Mouse (Mus musculus) forebrain, embryonic 12.5 days (tissue): ENCODE data around the gene Akip1. TPM values are rescaled to one million over a fixed set of nuclear protein-coding genes. Genes with fewer than 3 reads are reported as not detected.

Experiments used
- ATAC-seq: fragments of 200-750 bp; cut with Nextera tagmentation; 2 replicates; pipeline ENCODE4 v1.8.0; 2017; ENCODE audit warnings: moderate TSS enrichment; ENCODE audit not compliant: low FRiP score
- H3K27ac ChIP-seq: fragments of 300-500 bp; sonication (generic); 2 replicates; pipeline ENCODE4 v1.5.1; 2016; ENCODE audit warnings: mild to moderate bottlenecking
- H3K27me3 ChIP-seq: fragments of 300-500 bp; sonication (generic); 2 replicates; pipeline ENCODE4 v1.6.1; 2016; ENCODE audit warnings: mild to moderate bottlenecking
- H3K36me3 ChIP-seq: fragments of 300-500 bp; sonication (generic); replicated peaks from 2 replicates; pipeline ENCODE4 v1.6.1; 2016; ENCODE audit warnings: mild to moderate bottlenecking
- H3K4me1 ChIP-seq: fragments of 300-500 bp; sonication (generic); 2 replicates; pipeline ENCODE4 v1.6.1; 2016
- H3K4me2 ChIP-seq: fragments of 300-500 bp; sonication (generic); 2 replicates; pipeline ENCODE4 v1.6.1; 2016; ENCODE audit warnings: mild to moderate bottlenecking, moderate library complexity
- H3K4me3 ChIP-seq: fragments of 300-500 bp; sonication (generic); replicated peaks from 2 replicates; pipeline ENCODE4 v1.5.1; 2016; ENCODE audit warnings: mild to moderate bottlenecking
- H3K9ac ChIP-seq: fragments of 300-500 bp; sonication (generic); 2 replicates; pipeline ENCODE4 v1.6.1; 2016; ENCODE audit warnings: mild to moderate bottlenecking
- H3K9me3 ChIP-seq: fragments of 300-500 bp; sonication (generic); 2 replicates; pipeline ENCODE4 v1.6.1; 2016
- WGBS: fragments of 180-500 bp; shearing (Covaris S2); methylation state at CpG from one replicate; pipeline ENCODE4 v1.1.7; 2016; 5-methylcytosine and 5-hydroxymethylcytosine counted together
- polyA plus RNA-seq: library from polyadenylated mRNA; unstranded; fragments of >200 nt; fragmentation: Nextera tagmentation; extraction: Ambion mirVana; gene quantifications from 2 replicates; pipeline ENCODE4 v1.2.1, GENCODE M21; 2016

The Akip1 gene
- polyA plus RNA-seq, 1 experiment from 2014 or later: 17.4 TPM

DNA sequence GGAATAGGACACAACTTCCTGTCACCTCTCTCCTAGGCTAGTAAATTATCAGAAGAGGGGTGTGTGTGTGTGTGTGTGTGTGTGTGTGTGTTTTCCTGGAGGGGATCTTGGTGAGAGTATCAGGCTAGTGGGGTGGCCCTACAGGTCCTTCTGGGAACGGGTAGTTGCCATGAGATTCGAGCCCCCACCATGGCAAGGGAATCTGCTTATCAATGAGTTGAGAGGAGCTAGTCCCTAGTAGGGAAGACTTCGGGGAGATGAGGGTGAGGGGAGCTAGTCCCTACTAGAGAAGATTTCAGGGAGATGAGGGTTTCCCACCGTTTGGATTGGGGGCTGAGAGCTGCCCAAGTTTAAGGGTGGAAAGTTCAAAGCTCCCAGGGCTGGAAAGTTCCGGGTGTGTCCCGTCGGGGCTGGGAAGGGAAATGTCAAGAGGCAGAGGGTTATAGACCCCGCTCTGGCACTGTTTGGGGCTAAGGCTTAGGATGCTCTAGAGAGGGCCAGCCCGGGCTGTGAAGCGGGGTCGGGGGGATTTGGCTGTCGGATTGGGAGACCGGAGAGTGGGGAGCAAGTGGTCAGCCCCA lies 48.0 kb downstream of the Akip1 start:
- peak; percentile 14; the same call in 1 of the 2 replicates for ATAC-seq
- peak overlapping the region; percentile 91 for H3K4me3 ChIP-seq
- 3% methylated on average over 13 of the region's 13 CpGs for WGBS

DNA sequence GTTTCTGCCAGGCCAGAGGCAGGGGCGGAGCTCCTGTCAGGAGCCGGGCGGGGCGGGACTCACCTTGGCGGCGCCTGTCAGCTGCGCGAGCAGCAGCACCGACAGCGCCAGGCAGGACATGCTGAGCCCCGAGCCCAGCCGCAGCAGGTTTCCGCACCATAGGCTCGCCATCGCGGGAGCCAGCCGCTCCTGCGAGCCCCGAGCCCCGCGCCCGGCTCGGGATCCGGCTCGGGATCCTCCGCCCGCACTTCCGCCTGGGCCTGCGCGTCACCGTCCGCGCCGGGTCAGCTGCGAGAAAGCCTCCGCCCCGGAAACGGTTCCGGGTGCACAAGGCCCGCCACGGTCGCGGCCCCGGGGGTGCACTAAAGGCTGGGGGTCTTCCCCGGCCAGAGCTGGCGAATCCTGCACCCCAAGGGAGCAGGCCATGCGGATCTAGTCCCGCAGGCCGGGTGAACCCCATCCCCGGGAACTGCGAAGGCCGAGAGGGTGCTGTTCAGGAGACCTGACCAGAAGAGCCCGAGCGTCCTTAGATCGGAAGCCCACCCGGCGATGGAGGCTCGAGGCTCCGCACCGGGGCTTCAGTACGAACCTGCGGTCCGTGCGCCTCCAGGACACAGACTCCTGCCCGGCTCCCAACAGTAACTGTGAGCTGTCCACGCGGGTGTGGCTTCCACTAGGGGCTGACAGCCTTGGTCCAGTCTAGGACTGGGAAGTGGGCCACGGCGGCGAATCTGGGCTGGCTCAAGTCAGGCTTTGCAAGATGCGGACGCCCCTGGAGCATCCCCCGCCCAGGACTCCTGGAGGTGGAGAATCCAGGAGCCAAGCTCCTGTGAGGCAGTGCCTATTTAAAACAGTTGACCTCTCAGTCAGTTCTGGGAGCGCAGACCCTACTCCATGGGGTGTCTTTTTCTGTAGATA lies 48.8 kb downstream of the Akip1 start, which contains the start of gene Tmem9b:
TSS of gene Tmem9b (minus strand) at position 868 of the 918 bp plus-strand sequence.
- Histone ChIP-seq H3K27me3 (no peaks in the 10 kb centered on the region), H3K4me3 (peak within 1 kb of the TSS; percentile 91), H3K4me1 (peaks cover 17% of the 10 kb centered on the region), H3K27ac (peak within 1 kb of the TSS; percentile 82), H3K36me3 (0 out of 2 replicates have a peak, but pooled peaks cover under 1% of the 10 kb centered on the region), H3K9ac (peak within 1 kb of the TSS; percentile 88), H3K9me3 (no peaks in the 10 kb centered on the region), H3K4me2 (peak within 1 kb of the TSS; percentile 89)
- ATAC-seq: peak; percentile 89
- under 1% methylated on average over 74 of the region's 74 CpGs for WGBS

More for the DNA sequence above, 48.0 kb downstream of the Akip1 start:
- Histone ChIP-seq H3K27ac (peak overlapping the region; percentile 82), H3K27me3 (no peaks in the 10 kb centered on the region), H3K4me2 (peak overlapping the region; percentile 89), H3K36me3 (0 out of 2 replicates have a peak, but pooled peaks cover 4% of the 10 kb centered on the region), H3K9me3 (no peaks in the 10 kb centered on the region), H3K9ac (peak overlapping the region; percentile 88), H3K4me1 (peaks cover 17% of the 10 kb centered on the region)

DNA sequence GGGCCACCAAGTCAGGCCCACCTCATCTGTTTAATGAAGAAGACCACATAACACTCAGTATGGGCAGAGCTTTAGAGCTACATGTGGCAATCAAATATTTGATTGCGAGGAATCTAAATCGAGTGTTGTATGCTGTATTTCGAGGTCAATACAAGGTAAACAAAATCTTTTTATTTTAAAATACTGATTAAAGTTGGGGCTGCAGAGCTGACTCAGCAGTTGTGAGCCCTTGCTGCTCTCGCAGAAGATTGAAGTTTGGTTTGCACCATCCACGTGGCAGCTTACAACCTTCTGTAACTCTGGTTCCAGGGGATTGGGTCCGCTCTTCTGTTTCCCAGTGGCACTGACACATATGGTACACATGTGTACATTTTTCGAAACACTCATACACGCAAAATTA lies 50.5 kb downstream of the Akip1 start:
- ATAC-seq: no peak
- no peak overlapping the region for H3K9ac ChIP-seq

DNA sequence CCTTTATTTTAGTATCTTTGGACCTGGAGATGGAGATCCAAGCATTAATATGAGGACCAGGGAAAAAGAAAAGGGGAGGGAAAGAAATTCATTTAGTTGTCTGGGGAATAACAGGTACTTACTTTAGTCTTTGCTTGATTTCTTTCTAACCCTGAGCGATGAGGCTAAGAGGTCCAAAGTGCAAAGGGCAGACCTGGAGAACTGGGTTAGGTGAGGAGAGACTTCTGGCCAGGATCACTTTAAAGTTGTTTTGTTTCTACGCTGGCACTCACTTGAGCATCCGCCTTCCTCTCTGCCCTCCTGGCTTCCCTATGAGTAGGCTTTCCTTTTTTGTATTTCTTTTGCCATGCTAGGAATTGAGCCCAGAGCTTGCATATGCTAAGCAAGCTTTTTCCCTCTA lies 52.8 kb downstream of the Akip1 start:
- ATAC-seq: no peak
- Histone ChIP-seq H3K27me3 (no peaks in the 10 kb centered on the region), H3K4me3 (no peak overlapping the region), H3K9me3 (no peaks in the 10 kb centered on the region), H3K4me1 (peaks cover 15% of the 10 kb centered on the region), H3K27ac (no peak overlapping the region), H3K4me2 (no peak overlapping the region), H3K36me3 (no peaks in the 10 kb centered on the region), H3K9ac (no peak overlapping the region)
- WGBS: 96% methylated on average over 3 of the region's 3 CpGs

More for the DNA sequence above, 50.5 kb downstream of the Akip1 start:
- Histone ChIP-seq H3K4me1 (peaks cover 17% of the 10 kb centered on the region), H3K9me3 (no peaks in the 10 kb centered on the region), H3K27me3 (no peaks in the 10 kb centered on the region), H3K27ac (no peak overlapping the region), H3K36me3 (no peaks in the 10 kb centered on the region), H3K4me3 (no peak overlapping the region), H3K4me2 (no peak overlapping the region)
- WGBS: 90% methylated on average over 8 of the region's 8 CpGs

Other genes starting within 250 kb of the Akip1 start
- gene Trim66, start 195.6 kb upstream of the Akip1 start, polyA plus RNA-seq: 0.64 and 1.6 TPM in 2 replicates
- 97.2 and 98.3 TPM in 2 replicates for gene Rpl27a, start 184.5 kb upstream of the Akip1 start, polyA plus RNA-seq
- gene St5, start 85 bp upstream of the Akip1 start, polyA plus RNA-seq: 24.6 and 26.0 TPM in 2 replicates
- not detected in 2 replicates for gene BC051019, start 20.2 kb downstream of the Akip1 start, polyA plus RNA-seq
- gene Ascl3, start 28.0 kb downstream of the Akip1 start, polyA plus RNA-seq: not detected in 2 replicates
- gene Tmem9b, start 49.2 kb downstream of the Akip1 start, polyA plus RNA-seq: 48.9 and 49.8 TPM in 2 replicates
- gene Nrip3, start 78.3 kb downstream of the Akip1 start, polyA plus RNA-seq: 2.2 and 2.3 TPM in 2 replicates
- gene Scube2, start 162.0 kb downstream of the Akip1 start, polyA plus RNA-seq: 1.5 and 1.8 TPM in 2 replicates